Comparison of ENCODE assay signal across 19 mouse cellular contexts in the genomic region with DNA sequence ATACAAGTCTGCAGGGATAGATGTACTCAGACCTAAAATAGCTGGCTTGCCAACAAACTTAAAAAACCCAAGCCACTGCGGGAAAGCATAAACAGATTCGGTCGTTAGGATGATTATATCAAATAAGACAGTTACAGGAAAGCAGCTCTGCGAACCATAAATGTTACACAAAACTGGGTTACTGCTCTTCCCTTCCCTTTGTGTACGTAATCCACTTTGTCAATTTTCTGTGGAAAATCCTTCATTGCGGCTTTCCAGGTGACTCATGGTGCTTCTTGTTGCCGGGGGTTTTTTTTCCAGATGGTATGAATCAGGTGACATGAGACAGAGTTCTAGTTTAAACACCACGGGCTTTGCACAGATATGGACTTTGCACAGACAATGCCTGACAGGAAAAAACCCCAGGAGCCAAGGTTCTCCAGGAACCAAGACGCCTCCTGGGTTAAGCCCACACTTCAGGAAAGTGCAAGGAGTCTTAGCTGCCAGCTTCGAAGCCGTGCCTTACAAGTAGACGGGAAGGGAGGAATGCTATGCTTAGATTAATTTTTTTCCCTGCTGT. TPM values are rescaled to one million over a fixed set of nuclear protein-coding genes. Genes with fewer than 3 reads are reported as not detected.
DNase-seq lines count a peak whose midpoint lies in the region; ATAC-seq and TF ChIP-seq lines count a peak whose summit lies in the region.
"Had no signal": no experiment of that assay in that cellular context is flagged by ENCODE, and none has a peak within 500 bp of the region (broad histone marks: within the 10 kb centered on the region; RNA-seq: fewer than 3 reads in every experiment).

No protein-coding gene starts in this region.

- DNase-seq in left cerebral cortex, adult 2 months (ENCODE audit: extremely low spot score in 1 of 2, low spot score in 2 of 2): no peak
- no peak for DNase-seq in left cerebral cortex, adult 8-10 months (ENCODE audit: low spot score in 2 of 2)
- DNase-seq in kidney, adult 9 months: peak; percentile 53
- DNase-seq in stomach, postnatal 0 days (ENCODE audit: low spot score): peak; percentile 30
- DNase-seq in lung, postnatal 25 days (ENCODE audit: low spot score): no peak
- no peak for DNase-seq in hindbrain, embryonic 11.5 days (ENCODE audit: low spot score)
- DNase-seq: adrenal gland, postnatal 36 days; heart, adult 18-20 months; heart, postnatal 14 days; layer of hippocampus, adult 9-11 months had no signal

- no peaks in the 10 kb centered on the region for H3K9me3 ChIP-seq in embryonic facial prominence, embryonic 13.5 days
- H3K9me3 ChIP-seq in stomach, postnatal 0 days (ENCODE audit: control insufficient read depth, low read length): no peaks in the 10 kb centered on the region
- H3K9me3 ChIP-seq in hindbrain, embryonic 11.5 days (ENCODE audit: control insufficient read depth, low read length): no peaks in the 10 kb centered on the region
- H3K9me3 ChIP-seq: lung, embryonic 15.5 days; midbrain, embryonic 15.5 days had no signal

- TF ChIP-seq CTCF in left cerebral cortex, adult 2 months (IDR thresholded peaks at IDR 0.05): no peak
- TF ChIP-seq CTCF in stomach, postnatal 0 days (IDR thresholded peaks at IDR 0.05; ENCODE audit: low read depth): no peak

- H3K4me3 ChIP-seq in left cerebral cortex, adult 2 months: no peak overlapping the region
- H3K4me3 ChIP-seq in embryonic facial prominence, embryonic 13.5 days: no peak overlapping the region
- H3K4me3 ChIP-seq in stomach, postnatal 0 days (ENCODE audit: low read depth, low read length): no peak overlapping the region
- H3K4me3 ChIP-seq in hindbrain, embryonic 11.5 days (ENCODE audit: low read depth, low read length): no peak overlapping the region
- H3K4me3 ChIP-seq: lung, embryonic 15.5 days; midbrain, embryonic 15.5 days had no signal

- H3K4me2 ChIP-seq in embryonic facial prominence, embryonic 13.5 days: peak overlapping the region; percentile 11; the same call in 1 of the 2 replicates
- peak overlapping the region; percentile 5; the same call in 1 of the 2 replicates for H3K4me2 ChIP-seq in stomach, postnatal 0 days (replicated peaks; ENCODE audit: low read depth)
- H3K4me2 ChIP-seq in hindbrain, embryonic 11.5 days (replicated peaks; ENCODE audit: low read depth, low read length): no peak overlapping the region
- H3K4me2 ChIP-seq: lung, embryonic 15.5 days; midbrain, embryonic 15.5 days had no signal

- peaks cover 12% of the 10 kb centered on the region for H3K4me1 ChIP-seq in embryonic facial prominence, embryonic 13.5 days
- no peaks in the 10 kb centered on the region for H3K4me1 ChIP-seq in stomach, postnatal 0 days (replicated peaks; ENCODE audit: control insufficient read depth, insufficient read depth)
- H3K4me1 ChIP-seq in hindbrain, embryonic 11.5 days (replicated peaks; ENCODE audit: control insufficient read depth, insufficient read depth, low read length): no peaks in the 10 kb centered on the region
- H3K4me1 ChIP-seq: lung, embryonic 15.5 days had no signal

- no peak for ATAC-seq in embryonic facial prominence, embryonic 13.5 days (ENCODE audit: insufficient number of reproducible peaks, insufficient read depth, low FRiP score, low TSS enrichment, low read depth)
- peak; percentile 68 for ATAC-seq in stomach, postnatal 0 days (ENCODE audit: low FRiP score, low TSS enrichment)
- ATAC-seq in hindbrain, embryonic 11.5 days (ENCODE audit: low FRiP score): no peak
- ATAC-seq: forebrain, embryonic 14.5 days; hindbrain, embryonic 16.5 days; midbrain, embryonic 15.5 days; Patski had no signal

- peak overlapping the region; percentile 32; the same call in 1 of the 2 replicates for H3K27ac ChIP-seq in left cerebral cortex, adult 2 months
- H3K27ac ChIP-seq in embryonic facial prominence, embryonic 13.5 days: no peak overlapping the region
- no peak overlapping the region; the same call in 1 of the 2 replicates for H3K27ac ChIP-seq in stomach, postnatal 0 days (replicated peaks)
- no peak overlapping the region for H3K27ac ChIP-seq in hindbrain, embryonic 11.5 days (ENCODE audit: low read depth, low read length)
- H3K27ac ChIP-seq: lung, embryonic 15.5 days; midbrain, embryonic 15.5 days had no signal

- TF ChIP-seq EP300 in stomach, postnatal 0 days (optimal IDR thresholded peaks at IDR 0.05): no peak

- WGBS in embryonic facial prominence, embryonic 13.5 days: 36% methylated on average over 12 of the region's 12 CpGs
- 21% methylated on average over 12 of the region's 12 CpGs for WGBS in stomach, postnatal 0 days
- WGBS in hindbrain, embryonic 11.5 days: 89% methylated on average over 12 of the region's 12 CpGs

- intact Hi-C loops in left cerebral cortex, adult 2 months (cut with DNase I): loop anchor here (1.0 to 10.0 kb wide), 5 partner anchors 174 to 496 kb away; a partner anchor contains a TSS

- no peaks in the 10 kb centered on the region; the same call in 1 of the 2 replicates for H3K27me3 ChIP-seq in embryonic facial prominence, embryonic 13.5 days
- H3K27me3 ChIP-seq in stomach, postnatal 0 days (ENCODE audit: control insufficient read depth, insufficient read depth, low read length): no peaks in the 10 kb centered on the region
- no peaks in the 10 kb centered on the region for H3K27me3 ChIP-seq in hindbrain, embryonic 11.5 days (ENCODE audit: control insufficient read depth, insufficient read depth, low read length)
- H3K27me3 ChIP-seq: CH12.LX; lung, embryonic 15.5 days; midbrain, embryonic 15.5 days; Patski had no signal

- H3K36me3 ChIP-seq in embryonic facial prominence, embryonic 13.5 days: no peaks in the 10 kb centered on the region
- H3K36me3 ChIP-seq in stomach, postnatal 0 days (ENCODE audit: control insufficient read depth, insufficient read depth, low read length): no peaks in the 10 kb centered on the region
- no peaks in the 10 kb centered on the region for H3K36me3 ChIP-seq in hindbrain, embryonic 11.5 days (ENCODE audit: control insufficient read depth, insufficient read depth, low read length)
- H3K36me3 ChIP-seq: lung, embryonic 15.5 days had no signal

- no peak overlapping the region for H3K9ac ChIP-seq in embryonic facial prominence, embryonic 13.5 days
- H3K9ac ChIP-seq in stomach, postnatal 0 days (ENCODE audit: low read length): no peak overlapping the region
- no peak overlapping the region for H3K9ac ChIP-seq in hindbrain, embryonic 11.5 days (ENCODE audit: low read depth, low read length)
- H3K9ac ChIP-seq: lung, embryonic 15.5 days; midbrain, embryonic 15.5 days had no signal

RNA-seq across cellular contexts. Expression of a gene that starts 7.7 kb away (rescaled TPM):
- total RNA-seq in left cerebral cortex, adult 2 months (2021): 100 to 1,000 TPM; 497 to 540 TPM
- total RNA-seq in left cerebral cortex, adult 8-10 months (2022): 100 to 1,000 TPM; 482 to 536 (median 524) TPM
- polyA plus RNA-seq in embryonic facial prominence, embryonic 13.5 days (2015; fragmentation: Nextera tagmentation; extraction: Ambion mirVana): 2.7 and 3.8 TPM in 2 replicates
- polyA plus RNA-seq in stomach, postnatal 0 days (2015; fragmentation: Nextera tagmentation; extraction: Ambion mirVana): 14.9 and 15.5 TPM in 2 replicates
- 53.7 and 56.9 TPM in 2 replicates for polyA plus RNA-seq in hindbrain, embryonic 11.5 days (2014; fragmentation: Nextera tagmentation; extraction: Ambion mirVana)
- total RNA-seq: CH12.LX; gastrocnemius, adult 18-20 months; liver, adult 2 months had no signal

RNA-seq across cellular contexts. Expression of a gene that starts 27.2 kb away (rescaled TPM):
- total RNA-seq in left cerebral cortex, adult 2 months (2021): 1 to 10 TPM; 2.0 to 2.2 TPM
- 1 to 10 TPM; 2.7 to 3.3 (median 2.8) TPM for total RNA-seq in left cerebral cortex, adult 8-10 months (2022)
- 25.7 and 28.2 TPM in 2 replicates for polyA plus RNA-seq in embryonic facial prominence, embryonic 13.5 days (2015; fragmentation: Nextera tagmentation; extraction: Ambion mirVana)
- polyA plus RNA-seq in stomach, postnatal 0 days (2015; fragmentation: Nextera tagmentation; extraction: Ambion mirVana): 7.0 and 7.7 TPM in 2 replicates
- polyA plus RNA-seq in hindbrain, embryonic 11.5 days (2014; fragmentation: Nextera tagmentation; extraction: Ambion mirVana): 6.4 and 9.0 TPM in 2 replicates

Comparison
In these comparisons a context has a peak if more than half of its experiments do, and no peak if none do; other contexts are left out.
1. DNase-seq: peak in kidney, adult 9 months (single experiment) and stomach, postnatal 0 days (single experiment); none in left cerebral cortex, adult 2 months (0 of 2), left cerebral cortex, adult 8-10 months (0 of 2), lung, postnatal 25 days (single experiment) and hindbrain, embryonic 11.5 days (single experiment).